Mouse (Mus musculus): ENCODE results near the gene Spire2.

- TF ChIP-seq POLR2A (IDR thresholded peaks at IDR 0.05; ENCODE audit: insufficient read depth, low read depth, low read length) (no peak), CTCF (IDR thresholded peaks at IDR 0.05; ENCODE audit: insufficient read depth, low read depth, low read length) (no peak)
These were observed 703 bp upstream of the Spire2 start for GRCm38 (mm10) chr8:123331810-123332209.

All from olfactory bulb, adult 2 months (tissue).